Mouse (Mus musculus): ENCODE measurements around the gene Stard13. TPM values are rescaled to one million over a fixed set of nuclear protein-coding genes. Genes with fewer than 3 reads are reported as not detected.

Gene Stard13
- polyA plus RNA-seq, 1 experiment from 2014 or later: 3.3 TPM

Other genes starting within 250 kb of the Stard13 start
- gene Gm42906, start 194.3 kb upstream of the Stard13 start, polyA plus RNA-seq (2016; fragmentation: Nextera tagmentation; extraction: Ambion mirVana): not detected in 2 replicates